Mouse (Mus musculus) cortical plate, adult 2 months (tissue): Measurements from ENCODE around the gene Susd1.

ENCODE experiments used
- CTCF ChIP-seq: fragments of 200-500 bp; IDR thresholded peaks from 2 replicates; pipeline ENCODE4 v1.5.1; 2011; ENCODE audit warnings: mild to moderate bottlenecking, control low read depth, low read length; ENCODE audit not compliant: insufficient read depth; ENCODE audit errors: extremely low read depth
- POLR2A ChIP-seq: fragments of 200-500 bp; IDR thresholded peaks from 2 replicates; pipeline ENCODE4 v1.6.1; 2011; ENCODE audit warnings: mild to moderate bottlenecking, low read length, control low read depth; ENCODE audit not compliant: insufficient read depth; ENCODE audit errors: extremely low read depth

DNA sequence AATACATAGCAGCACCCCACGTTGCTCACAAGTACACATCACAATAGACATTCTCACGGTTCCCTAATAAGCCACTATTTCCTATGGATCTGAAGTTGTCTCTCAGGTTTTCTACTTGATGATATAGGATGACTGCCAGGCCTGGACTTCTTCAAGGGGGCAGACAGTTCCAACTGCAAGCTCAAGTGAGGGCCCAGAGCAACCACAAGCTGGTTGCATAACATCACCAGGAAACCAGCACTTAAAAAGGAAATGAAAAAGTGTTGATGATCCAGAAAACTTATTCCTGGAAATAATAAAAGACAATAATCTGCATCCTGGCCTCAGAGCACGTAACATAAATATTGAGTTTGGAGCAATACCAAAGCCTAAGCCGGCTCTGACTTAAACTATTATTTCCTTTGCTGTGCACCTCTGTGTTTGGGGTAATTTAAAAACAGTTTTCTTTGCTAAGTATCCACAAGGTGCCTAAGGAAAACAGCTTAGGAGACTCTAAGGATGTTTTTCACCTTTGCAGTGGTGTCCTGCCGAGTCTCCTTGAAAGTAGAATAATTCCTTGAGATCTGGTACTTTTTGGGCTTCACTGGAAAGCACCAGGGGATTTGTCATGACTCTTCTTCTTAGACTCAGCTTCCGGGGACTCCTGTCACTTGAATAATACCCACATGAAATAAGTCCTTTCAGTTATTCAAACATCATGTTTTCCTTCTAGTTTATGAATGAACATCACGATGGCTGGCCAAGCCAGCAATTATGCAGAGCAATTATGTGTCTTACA lies 139.5 kb downstream of the Susd1 start:
- TF ChIP-seq CTCF (no peak), POLR2A (no peak)
